Mouse (Mus musculus) lung, postnatal 0 days (tissue): ENCODE results near the gene Tamm41. TPM values are rescaled to one million over a fixed set of nuclear protein-coding genes. Genes with fewer than 3 reads are reported as not detected.

Source experiments
- ATAC-seq: fragments of 200-750 bp; cut with Nextera tagmentation; 2 replicates; pipeline ENCODE4 v1.8.0; 2017; ENCODE audit warnings: moderate library complexity
- DNase-seq: peaks from one replicate; pipeline ENCODE4 v3.0.0-alpha.2; 2016; ENCODE audit warnings: low spot score
- H3K27ac ChIP-seq: fragments of 300-500 bp; sonication (generic); 2 replicates; pipeline ENCODE4 v1.5.1; 2014; ENCODE audit warnings: antibody characterized with exemption, mild to moderate bottlenecking, low read length, mixed read lengths
- H3K27me3 ChIP-seq: fragments of 300-500 bp; sonication (generic); replicated peaks from 2 replicates; pipeline ENCODE4 v1.6.1; 2014; ENCODE audit warnings: low read length, mixed read lengths; ENCODE audit not compliant: insufficient read depth
- H3K36me3 ChIP-seq: fragments of 300-500 bp; sonication (generic); 2 replicates; pipeline ENCODE4 v1.6.1; 2014; ENCODE audit warnings: low read length, mixed read lengths; ENCODE audit not compliant: insufficient read depth
- H3K4me1 ChIP-seq: fragments of 300-500 bp; sonication (generic); 2 replicates; pipeline ENCODE4 v1.6.1; 2014; ENCODE audit warnings: antibody characterized with exemption, low read depth, low read length, mixed read lengths; ENCODE audit not compliant: insufficient read depth
- H3K4me2 ChIP-seq: fragments of 300-500 bp; sonication (generic); replicated peaks from 2 replicates; pipeline ENCODE4 v1.6.1; 2014; ENCODE audit warnings: low read depth, mild to moderate bottlenecking, low read length, moderate library complexity, mixed read lengths
- H3K4me3 ChIP-seq: fragments of 300-500 bp; sonication (generic); 2 replicates; pipeline ENCODE4 v1.5.1; 2014; ENCODE audit warnings: low read depth, low read length
- H3K9ac ChIP-seq: fragments of 300-500 bp; sonication (generic); replicated peaks from 2 replicates; pipeline ENCODE4 v1.6.1; 2014; ENCODE audit warnings: low read depth, mild to moderate bottlenecking
- H3K9me3 ChIP-seq: fragments of 300-500 bp; sonication (generic); 2 replicates; pipeline ENCODE4 v1.6.1; 2016; ENCODE audit warnings: low read length, mixed read lengths
- CTCF ChIP-seq: IDR thresholded peaks from 2 replicates; pipeline ENCODE4 v1.5.1; 2016; ENCODE audit warnings: antibody characterized with exemption, mild to moderate bottlenecking
- EP300 ChIP-seq: IDR thresholded peaks from 2 replicates; pipeline ENCODE4 v1.6.1; 2016; ENCODE audit warnings: antibody characterized with exemption, mild to moderate bottlenecking, control low read depth
- WGBS: fragments of 180-500 bp; shearing (Covaris S2); extraction: QIAGEN DNeasy Blood & Tissue Kit; methylation state at CpG from one replicate; pipeline ENCODE4 v1.1.7; 2014; 5-methylcytosine and 5-hydroxymethylcytosine counted together
- polyA plus RNA-seq: library from polyadenylated mRNA; unstranded; fragments of >200 nt; fragmentation: Nextera tagmentation; extraction: Ambion mirVana; gene quantifications from 2 replicates; pipeline ENCODE4 v1.2.1, GENCODE M21; 2015

Gene Tamm41
- polyA plus RNA-seq, 1 experiment from 2014 or later: 27.7 TPM

DNA sequence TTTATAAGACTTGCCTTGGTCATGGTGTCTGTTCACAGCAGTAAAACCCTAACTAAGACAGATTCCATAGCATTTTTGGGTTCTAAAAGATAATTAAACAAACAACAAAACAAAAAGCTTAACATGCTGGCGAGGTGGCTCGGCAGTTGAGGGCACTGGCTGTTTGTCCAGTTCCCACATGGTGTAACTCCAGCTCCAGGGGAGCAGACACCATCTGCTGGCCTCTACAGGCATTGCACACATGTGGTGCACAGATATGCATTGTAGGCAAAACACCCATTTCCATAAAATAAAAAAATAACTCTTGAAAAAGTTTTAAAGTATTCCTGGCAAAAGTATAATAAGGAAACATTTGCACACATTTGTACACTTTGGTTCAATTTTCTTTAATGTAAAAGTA, 7.6 kb downstream of the Tamm41 start:
- Histone ChIP-seq H3K27ac (no peak overlapping the region), H3K4me1 (no peaks in the 10 kb centered on the region), H3K9me3 (no peaks in the 10 kb centered on the region), H3K4me2 (no peak overlapping the region), H3K27me3 (no peaks in the 10 kb centered on the region), H3K9ac (no peak overlapping the region), H3K36me3 (peaks cover 7% of the 10 kb centered on the region), H3K4me3 (no peak overlapping the region)
- WGBS: 61% methylated on average over 2 of the region's 2 CpGs
- no peak for ATAC-seq
- DNase-seq: no peak
- peak; percentile 59 for TF ChIP-seq CTCF
- TF ChIP-seq EP300: no peak

DNA sequence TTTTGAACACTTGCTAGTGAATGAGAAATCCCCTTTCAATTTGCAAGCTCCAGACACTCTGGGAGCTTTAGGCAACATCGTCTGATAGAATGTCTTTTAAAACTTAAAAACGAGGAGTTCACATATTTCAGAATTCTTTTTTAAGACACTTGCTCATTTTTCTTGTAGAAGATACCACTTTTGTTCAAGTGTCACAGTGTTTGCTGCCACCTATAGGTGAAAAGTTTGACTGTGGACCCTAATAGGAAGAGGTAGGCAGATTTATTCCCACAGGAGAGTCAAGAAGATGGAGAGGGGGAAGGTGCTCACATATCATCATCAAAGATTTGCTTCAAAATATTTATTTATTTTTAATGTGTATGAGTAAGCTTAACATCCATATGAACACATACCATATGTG, 8.4 kb downstream of the Tamm41 start:
- TF ChIP-seq EP300 (no peak), CTCF (peak; percentile 65)
- H3K4me3 ChIP-seq: no peak overlapping the region
- H3K36me3 ChIP-seq: peaks cover 11% of the 10 kb centered on the region
- H3K4me2 ChIP-seq: no peak overlapping the region
- DNase-seq (peak; percentile 51), ATAC-seq (no peak)
- H3K9me3 ChIP-seq: no peaks in the 10 kb centered on the region
- H3K9ac ChIP-seq: no peak overlapping the region
- no peaks in the 10 kb centered on the region for H3K4me1 ChIP-seq
- H3K27me3 ChIP-seq: no peaks in the 10 kb centered on the region
- WGBS: 52% methylated on average over 2 of the region's 2 CpGs
- no peak overlapping the region for H3K27ac ChIP-seq

DNA sequence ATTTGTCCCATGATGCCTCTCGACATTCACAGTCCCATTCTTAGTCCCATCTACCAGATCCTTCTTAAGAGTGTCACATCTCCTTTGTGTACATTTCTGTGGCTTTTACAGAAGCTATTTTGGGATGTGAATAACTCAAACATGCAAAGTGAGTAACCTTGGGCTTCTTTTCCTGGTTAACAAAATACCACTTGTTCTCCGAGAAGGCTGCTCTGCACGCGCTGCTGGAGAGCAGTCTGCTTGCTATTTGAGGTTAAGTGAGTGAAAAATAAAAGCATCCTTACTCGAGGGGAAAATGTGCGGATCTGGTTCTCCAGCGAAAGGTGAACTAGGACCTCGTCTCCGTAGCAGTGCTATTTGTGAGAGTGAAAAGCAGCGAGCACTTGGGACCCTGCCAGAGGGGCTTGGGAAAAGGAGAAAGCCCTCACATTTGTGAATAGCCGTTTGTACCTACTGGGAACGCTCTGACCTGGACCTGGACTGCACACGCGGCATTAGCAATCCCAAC, 10.1 kb downstream of the Tamm41 start:
- no peak for TF ChIP-seq CTCF
- TF ChIP-seq EP300: no peak
- ATAC-seq: no peak
- H3K27me3 ChIP-seq: no peaks in the 10 kb centered on the region
- H3K9me3 ChIP-seq: no peaks in the 10 kb centered on the region
- H3K36me3 ChIP-seq: peaks cover 14% of the 10 kb centered on the region; the same call in 1 of the 2 replicates
- H3K4me3 ChIP-seq: no peak overlapping the region
- 79% methylated on average over 14 of the region's 14 CpGs for WGBS
- no peak overlapping the region for H3K9ac ChIP-seq
- H3K27ac ChIP-seq: no peak overlapping the region
- DNase-seq: no peak
- no peak overlapping the region for H3K4me2 ChIP-seq
- H3K4me1 ChIP-seq: no peaks in the 10 kb centered on the region

DNA sequence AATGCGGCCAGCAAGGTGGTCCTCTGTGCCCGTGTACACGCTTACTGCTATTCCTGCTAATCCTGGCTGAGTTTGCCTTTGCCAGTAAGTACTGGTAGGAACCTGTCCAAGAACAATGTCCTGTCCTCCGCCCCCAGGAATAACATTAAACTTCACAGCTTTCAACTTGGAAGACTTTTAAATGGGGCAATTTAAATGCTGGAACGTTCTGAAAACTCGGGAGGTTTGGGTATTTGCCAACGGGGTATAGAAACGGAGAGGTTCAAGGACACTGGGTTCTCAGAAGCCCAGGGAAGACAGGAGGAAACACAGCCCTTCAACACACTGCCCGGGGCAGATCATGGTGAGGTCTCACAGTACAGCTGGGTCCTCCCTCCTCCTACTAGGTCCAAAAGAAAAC, 14.8 kb downstream of the Tamm41 start:
- no peak for ATAC-seq
- TF ChIP-seq CTCF: no peak
- TF ChIP-seq EP300: no peak
- 88% methylated on average over 9 of the region's 9 CpGs for WGBS
- Histone ChIP-seq H3K9me3 (no peaks in the 10 kb centered on the region), H3K4me3 (no peak overlapping the region), H3K9ac (no peak overlapping the region), H3K36me3 (peaks cover 13% of the 10 kb centered on the region), H3K4me2 (no peak overlapping the region), H3K27ac (no peak overlapping the region), H3K4me1 (no peaks in the 10 kb centered on the region), H3K27me3 (no peaks in the 10 kb centered on the region)
- no peak for DNase-seq

DNA sequence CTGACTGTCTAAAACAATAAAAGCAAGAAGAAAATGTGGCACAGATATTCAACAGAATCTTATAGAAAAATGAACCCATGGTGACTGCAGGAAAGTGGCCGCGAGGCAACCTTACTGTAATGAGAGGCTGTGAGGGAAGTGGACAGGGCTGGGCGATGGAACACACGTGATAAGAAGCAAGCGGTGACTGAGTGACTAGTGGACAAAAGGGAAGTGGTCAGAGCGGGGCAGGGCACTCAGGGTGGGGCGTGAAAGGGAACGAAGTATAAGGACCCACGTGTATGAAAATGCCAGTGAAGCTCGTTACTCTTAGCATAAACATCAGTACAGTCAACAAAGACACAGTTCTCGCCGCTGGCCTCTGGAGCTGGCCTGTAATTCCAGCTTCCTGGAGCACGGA, 22.2 kb downstream of the Tamm41 start:
- Histone ChIP-seq H3K9me3 (no peaks in the 10 kb centered on the region), H3K27ac (no peak overlapping the region), H3K4me2 (no peak overlapping the region), H3K4me3 (no peak overlapping the region), H3K4me1 (no peaks in the 10 kb centered on the region), H3K27me3 (no peaks in the 10 kb centered on the region), H3K9ac (no peak overlapping the region), H3K36me3 (peaks cover 15% of the 10 kb centered on the region; the same call in 1 of the 2 replicates)
- 85% methylated on average over 13 of the region's 13 CpGs for WGBS
- DNase-seq (peak; percentile 38), ATAC-seq (0 out of 2 replicates have a peak, but pooled peaks have one; percentile 28)
- no peak for TF ChIP-seq CTCF
- no peak for TF ChIP-seq EP300

DNA sequence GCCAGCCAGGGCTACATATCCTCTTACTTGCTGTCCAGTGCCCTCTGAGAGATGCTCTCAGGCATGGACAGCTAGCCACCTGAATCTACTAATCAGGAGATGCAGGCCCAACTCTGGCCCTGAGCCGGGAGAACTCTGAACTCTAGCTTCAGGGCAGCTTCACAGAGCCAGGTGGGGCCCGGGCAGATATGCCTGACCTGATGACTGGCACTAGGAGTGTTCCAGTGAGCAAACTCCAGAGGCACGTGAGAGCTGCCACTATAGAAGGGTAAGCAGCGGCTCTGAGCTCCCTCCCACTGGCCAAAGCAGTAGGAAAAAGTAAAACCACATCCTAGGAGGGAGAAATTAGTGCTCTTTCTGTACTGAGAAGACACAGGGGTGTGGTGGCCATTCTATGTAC, 24.1 kb downstream of the Tamm41 start:
- H3K4me2 ChIP-seq: no peak overlapping the region
- H3K4me3 ChIP-seq: no peak overlapping the region
- no peaks in the 10 kb centered on the region for H3K9me3 ChIP-seq
- DNase-seq (no peak), ATAC-seq (no peak)
- no peaks in the 10 kb centered on the region for H3K27me3 ChIP-seq
- H3K9ac ChIP-seq: no peak overlapping the region
- H3K36me3 ChIP-seq: peaks cover 14% of the 10 kb centered on the region; the same call in 1 of the 2 replicates
- no peak for TF ChIP-seq CTCF
- no peak for TF ChIP-seq EP300
- H3K4me1 ChIP-seq: no peaks in the 10 kb centered on the region
- no peak overlapping the region for H3K27ac ChIP-seq
- WGBS: 78% methylated on average over 4 of the region's 4 CpGs

DNA sequence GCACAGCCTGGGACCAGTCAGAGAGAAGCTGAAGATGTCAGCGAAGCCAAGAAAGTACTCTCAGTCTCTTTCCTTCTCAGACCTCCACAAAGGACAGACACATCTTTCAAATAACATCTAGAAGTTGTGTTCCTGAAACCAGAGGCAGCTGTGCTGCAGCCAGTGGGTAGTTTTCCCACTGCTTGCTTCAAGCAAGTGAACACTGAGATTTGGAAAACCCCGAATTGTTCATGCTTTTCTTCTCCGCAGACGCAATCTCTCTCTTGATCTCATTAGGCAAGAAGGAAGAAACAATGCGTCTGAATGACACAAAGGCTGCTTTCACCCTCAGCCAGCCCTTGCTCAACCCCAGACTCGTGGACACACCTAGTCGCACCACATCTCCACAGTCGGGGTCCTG, 25.9 kb downstream of the Tamm41 start:
- Histone ChIP-seq H3K4me2 (no peak overlapping the region), H3K9ac (no peak overlapping the region), H3K9me3 (no peaks in the 10 kb centered on the region), H3K36me3 (peaks cover 14% of the 10 kb centered on the region; the same call in 1 of the 2 replicates), H3K4me3 (no peak overlapping the region), H3K27ac (no peak overlapping the region), H3K4me1 (no peaks in the 10 kb centered on the region), H3K27me3 (no peaks in the 10 kb centered on the region)
- DNase-seq (no peak), ATAC-seq (no peak)
- TF ChIP-seq CTCF (no peak), EP300 (no peak)
- WGBS: 86% methylated on average over 8 of the region's 8 CpGs
